Mouse (Mus musculus) T-helper 1 cell (primary cell): ENCODE measurements around the gene Rnf208.
"Not testable (repeated sequence)": the region's sequence is repeated elsewhere in the genome, so short reads cannot be mapped to it uniquely, and the experiment has no call there.

Experiments used
- in situ Hi-C: fragments of 300-600 bp; cut with MboI, MseI; formaldehyde crosslinking; loops from one replicate; pipeline ENCODE4 v1.15.1; 2025; ENCODE audit warnings: high pct_unique_total_duplicates

Gene Rnf208

GRCm38 (mm10) chr2:25246183-25247072, 4.4 kb downstream of the Rnf208 start, which contains the start of gene AL732309.1:
Gene AL732309.1 (minus strand): TSS chr2:25246863.
- in situ Hi-C loops, result no loop called here

GRCm38 (mm10) chr2:25252331-25252730, 10.3 kb downstream of the Rnf208 start:
- in situ Hi-C loops, result loop anchor here (5.0 kb wide), 1 partner anchor 60 kb away; no protein-coding TSS in a partner anchor

GRCm38 (mm10) chr2:25255284-25255779, 13.3 kb downstream of the Rnf208 start, which contains the start of gene Tmem203:
Gene Tmem203 (plus strand): TSS chr2:25255439.
- in situ Hi-C loops, result no loop called here

- in situ Hi-C loops, result not testable (repeated sequence)
These were observed 14.5 kb downstream of the Rnf208 start for GRCm38 (mm10) chr2:25256443-25257109.

DNA sequence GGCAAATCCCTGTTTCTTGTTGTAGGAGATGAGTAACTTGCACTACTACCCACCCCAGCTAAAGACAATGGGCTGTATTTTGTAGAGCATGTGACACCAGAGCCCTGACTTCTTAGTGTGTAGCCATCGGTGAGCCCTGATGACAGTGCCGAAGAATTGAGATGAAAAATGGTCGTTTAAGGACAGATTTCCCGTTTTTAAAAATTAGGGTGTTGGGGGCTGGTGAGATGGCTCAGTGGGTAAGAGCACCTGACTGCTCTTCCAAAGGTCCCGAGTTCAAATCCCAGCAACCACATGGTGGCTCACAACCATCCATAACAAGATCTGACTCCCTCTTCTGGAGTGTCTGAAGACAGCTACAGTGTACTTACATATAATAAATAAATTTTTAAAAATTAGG, 15.2 kb downstream of the Rnf208 start:
- in situ Hi-C loops, result not testable (repeated sequence)

DNA sequence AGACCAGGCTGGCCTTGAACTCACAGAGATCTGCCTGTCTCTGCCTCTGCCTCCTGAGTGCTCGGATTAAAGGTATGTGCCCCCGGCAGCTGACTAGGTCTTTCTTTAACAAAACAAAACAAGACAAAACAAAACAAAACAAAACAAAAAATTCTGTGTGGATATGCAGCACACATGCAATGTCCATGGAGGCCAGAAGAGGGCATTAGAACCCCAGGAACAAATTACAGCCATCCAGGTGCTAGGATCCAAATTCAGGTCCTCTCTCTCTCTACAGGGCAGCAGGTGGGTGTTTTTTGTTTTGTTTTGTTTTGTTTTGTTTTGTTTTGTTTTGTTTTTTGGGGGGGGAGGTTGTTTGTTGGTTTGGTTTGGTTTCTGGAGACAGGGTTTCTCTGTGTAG, 16.8 kb downstream of the Rnf208 start:
- in situ Hi-C loops, result no loop called here

DNA sequence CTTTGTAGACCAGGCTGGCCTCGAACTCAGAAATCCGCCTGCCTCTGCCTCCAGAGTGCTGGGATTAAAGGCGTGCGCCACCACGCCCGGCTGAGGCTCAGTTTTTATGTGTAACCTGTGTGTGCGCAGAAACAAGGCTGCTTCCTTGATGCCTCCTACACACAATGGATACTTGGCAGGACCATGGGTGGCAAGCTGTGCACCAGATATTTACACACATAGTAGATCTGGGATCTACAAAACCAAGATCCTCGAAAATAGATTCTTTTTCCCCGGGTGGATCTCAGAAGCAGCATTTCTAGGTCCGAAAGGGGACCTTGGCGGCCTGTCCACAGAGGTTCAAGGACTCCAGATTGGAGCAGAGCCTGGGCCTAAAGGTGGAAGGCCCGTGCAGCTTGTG, 19.8 kb downstream of the Rnf208 start:
- in situ Hi-C loops, result no loop called here

DNA sequence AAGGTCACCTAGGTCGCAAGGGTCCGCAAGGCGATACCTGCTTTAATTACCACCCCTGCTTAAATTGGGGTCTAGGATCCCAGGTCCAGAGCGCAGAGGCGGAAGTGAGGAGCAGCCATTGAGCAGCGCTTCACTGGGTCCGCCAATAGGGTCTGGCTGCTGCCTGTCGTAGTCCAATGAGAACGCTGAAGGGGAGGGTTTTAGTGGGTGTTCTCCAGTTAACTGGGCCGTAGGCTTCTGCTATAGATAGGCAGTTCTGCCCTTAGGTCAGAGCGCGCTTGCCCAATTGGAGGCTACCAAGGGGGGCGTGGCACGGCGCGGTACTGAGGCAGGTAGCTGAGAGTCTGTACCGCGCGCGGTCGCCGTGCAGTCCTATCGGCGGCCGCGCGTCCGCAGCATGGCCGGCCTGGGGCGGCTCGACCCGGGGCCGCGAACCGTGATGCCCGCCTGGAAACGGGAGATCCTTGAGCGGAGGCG, 20.3 kb downstream of the Rnf208 start, which contains the start of gene Tprn:
Gene Tprn, plus strand, starts transcription at position 328 of the 477 bp plus-strand sequence.
- in situ Hi-C loops, result no loop called here

DNA sequence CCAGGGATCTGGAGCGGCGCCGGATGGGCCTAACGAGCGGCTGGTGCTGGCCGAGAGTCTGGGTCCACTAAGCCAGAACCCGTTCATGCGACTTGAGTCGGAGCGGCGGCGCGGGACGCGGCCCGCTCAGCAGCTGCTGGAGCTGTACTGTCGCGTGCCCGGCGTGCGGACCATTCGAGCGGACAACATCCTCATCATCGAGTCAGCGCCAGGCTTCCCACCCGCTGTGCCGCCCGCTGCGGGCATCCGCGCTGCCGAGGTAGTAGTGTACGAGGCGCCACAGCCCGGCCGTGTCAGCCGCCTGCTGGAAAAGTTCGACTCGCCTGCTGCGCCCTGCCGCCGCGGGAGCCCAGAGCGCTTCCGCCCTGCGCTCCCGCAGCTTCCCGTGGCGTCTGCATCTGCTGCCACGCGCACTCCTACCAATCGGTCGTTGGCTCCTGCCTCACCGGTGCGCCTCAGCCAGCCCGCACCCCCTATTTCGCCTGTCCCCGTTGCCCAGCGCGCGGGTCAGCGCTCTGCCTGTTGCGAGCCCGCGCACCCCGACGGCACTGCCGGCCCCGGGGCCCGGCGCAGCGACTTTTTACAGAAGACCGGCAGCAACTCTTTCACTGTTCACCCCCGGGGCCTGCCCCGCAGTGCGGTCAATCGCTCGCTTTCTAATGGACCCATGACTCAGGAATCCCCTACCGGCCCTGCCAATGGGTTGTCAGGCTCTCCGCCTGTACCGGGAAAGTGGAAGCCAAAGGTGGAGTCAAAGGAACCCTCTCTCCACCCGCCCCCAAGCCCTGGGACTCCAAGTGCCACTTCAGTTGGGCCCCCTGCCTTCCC, 21.0 kb downstream of the Rnf208 start:
- in situ Hi-C loops, result no loop called here

DNA sequence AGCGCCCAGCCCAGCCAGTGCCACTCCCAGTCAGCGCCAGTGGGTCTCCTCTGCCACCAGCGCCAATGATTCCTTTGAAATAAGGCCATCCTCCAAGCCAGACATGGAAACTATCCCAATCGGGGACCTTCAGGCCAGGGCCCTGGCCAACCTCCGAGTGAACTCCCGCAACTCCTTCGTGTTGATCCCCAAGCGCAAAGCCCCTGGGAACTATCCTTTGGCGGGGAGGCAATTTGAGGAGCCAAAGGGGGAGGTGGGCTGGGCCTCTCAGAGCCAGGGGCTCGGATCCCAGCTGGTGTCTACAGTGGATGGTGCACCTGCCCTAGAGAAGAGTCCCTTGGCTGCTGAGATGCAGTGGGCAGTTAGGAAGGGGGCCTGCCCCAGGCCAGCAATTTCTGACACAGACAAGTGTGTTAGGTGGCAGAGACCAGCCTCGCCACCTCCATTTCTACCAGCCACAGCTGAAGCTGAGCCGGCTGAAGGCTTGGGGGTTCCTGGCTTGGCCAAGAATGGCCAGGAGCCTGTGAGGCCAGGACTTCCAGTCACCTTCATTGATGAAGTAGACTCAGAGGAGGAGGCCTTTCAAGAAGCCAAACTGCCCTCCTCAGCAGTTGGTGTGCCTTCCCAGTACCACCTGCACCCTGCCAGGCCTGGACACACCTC, 21.7 kb downstream of the Rnf208 start:
- in situ Hi-C loops, result no loop called here

DNA sequence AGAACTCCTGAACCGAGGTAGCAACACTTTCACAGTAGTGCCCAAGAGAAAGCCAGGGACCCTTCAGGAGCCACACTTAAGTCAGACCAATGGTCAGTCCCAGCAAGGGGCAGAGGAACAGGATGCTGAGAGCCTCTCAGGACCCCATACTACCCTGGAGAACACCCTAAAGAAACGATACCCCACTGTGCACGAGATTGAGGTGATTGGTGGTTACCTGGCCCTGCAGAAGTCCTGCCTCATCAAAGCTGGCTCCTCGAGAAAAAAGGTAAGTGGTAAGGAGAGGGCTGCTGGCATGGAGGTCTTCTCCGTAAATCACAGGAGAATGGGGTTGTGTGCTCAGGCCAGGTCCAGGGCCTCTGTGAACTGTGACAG, 22.2 kb downstream of the Rnf208 start:
- in situ Hi-C loops, result no loop called here

DNA sequence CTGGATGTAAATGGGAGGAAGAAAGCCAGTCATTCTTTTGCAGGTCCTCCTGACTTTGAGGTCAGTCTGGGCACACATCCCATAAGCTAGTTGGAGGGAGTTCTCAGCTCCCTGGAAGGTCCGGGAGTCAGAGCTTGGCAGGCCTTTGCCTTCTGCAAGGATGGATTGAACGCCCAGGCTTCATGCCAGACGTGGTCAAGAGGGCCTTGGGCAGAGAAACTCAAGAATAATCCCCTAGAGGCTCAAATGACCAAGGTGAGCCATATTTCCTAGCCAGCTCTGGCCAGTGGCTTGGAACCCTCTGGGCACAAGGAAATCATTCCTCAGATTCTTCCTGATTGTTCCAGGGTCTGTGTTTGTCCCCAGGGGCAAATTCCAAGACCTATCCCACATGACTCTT, 22.8 kb downstream of the Rnf208 start:
- in situ Hi-C loops, result no loop called here

GRCm38 (mm10) chr2:25265897-25266656, 24.0 kb downstream of the Rnf208 start:
- in situ Hi-C loops, result no loop called here

- in situ Hi-C loops, result no loop called here
These were observed 24.7 kb downstream of the Rnf208 start for GRCm38 (mm10) chr2:25266720-25267119.

GRCm38 (mm10) chr2:25267241-25267640, 25.2 kb downstream of the Rnf208 start:
- in situ Hi-C loops, result no loop called here

GRCm38 (mm10) chr2:25267746-25268309, 25.8 kb downstream of the Rnf208 start:
- in situ Hi-C loops, result no loop called here

GRCm38 (mm10) chr2:25271827-25272511, 29.9 kb downstream of the Rnf208 start, which contains the start of the genes Ssna1 and Anapc2:
Gene Ssna1 (minus strand): TSS chr2:25272438.
Gene Anapc2 (plus strand): TSS chr2:25272478.
- in situ Hi-C loops, result loop anchor here (5.0 kb wide), 1 partner anchor 45 kb away; the partner anchor contains the start of gene Grin1

- in situ Hi-C loops, result loop anchor here (5.0 kb wide), 1 partner anchor 45 kb away; the partner anchor contains the start of gene Grin1
These were observed 30.5 kb downstream of the Rnf208 start for GRCm38 (mm10) chr2:25272515-25272914.

- in situ Hi-C loops, result loop anchor here (5.0 kb wide), 1 partner anchor 44 kb away; the partner anchor contains the start of gene Grin1
These were observed 31.0 kb downstream of the Rnf208 start for GRCm38 (mm10) chr2:25273010-25273409.
